In genomic region chr1:185861692-185862091, GRCm38 (mm10) we compare ENCODE assay signal across 16 mouse cellular contexts.
"Had no signal": no experiment of that assay in that cellular context is flagged by ENCODE, and none has a peak within 500 bp of the region (broad histone marks: within the 10 kb centered on the region; RNA-seq: fewer than 3 reads in every experiment).

No protein-coding gene starts in this region.

- H3K27me3 ChIP-seq: intestine, embryonic 15.5 days; limb, embryonic 15.5 days; megakaryocyte, embryonic 14.5 days; midbrain, embryonic 13.5 days had no signal

- H3K9me3 ChIP-seq: intestine, embryonic 15.5 days; limb, embryonic 15.5 days; midbrain, embryonic 10.5 days; midbrain, embryonic 13.5 days had no signal

- H3K9ac ChIP-seq: intestine, embryonic 15.5 days; limb, embryonic 15.5 days; midbrain, embryonic 13.5 days had no signal

- ATAC-seq: intestine, embryonic 15.5 days; midbrain, embryonic 13.5 days had no signal

- H3K36me3 ChIP-seq: intestine, embryonic 15.5 days; limb, embryonic 15.5 days; midbrain, embryonic 10.5 days; midbrain, embryonic 13.5 days had no signal

- H3K4me3 ChIP-seq: intestine, embryonic 15.5 days; layer of hippocampus, adult 2 months; limb, embryonic 15.5 days; megakaryocyte, embryonic 14.5 days; midbrain, embryonic 10.5 days; midbrain, embryonic 13.5 days had no signal

- H3K4me1 ChIP-seq: intestine, embryonic 15.5 days; megakaryocyte, embryonic 14.5 days; midbrain, embryonic 10.5 days; midbrain, embryonic 13.5 days had no signal

- DNase-seq: kidney, adult 11 months; kidney, adult 8-10 months; kidney, postnatal 25 days; layer of hippocampus, adult 9-11 months; lung, adult 2 months; lung, postnatal 14 days; thymus, adult 18-20 months; thymus, postnatal 36 days had no signal

- H3K27ac ChIP-seq: intestine, embryonic 15.5 days; kidney, postnatal 0 days; layer of hippocampus, adult 2 months; limb, embryonic 15.5 days; macrophage; midbrain, embryonic 10.5 days; midbrain, embryonic 13.5 days had no signal

- H3K4me2 ChIP-seq: intestine, embryonic 15.5 days; limb, embryonic 15.5 days; midbrain, embryonic 13.5 days had no signal
